Mouse (Mus musculus) midbrain, embryonic 12.5 days (tissue): ENCODE results near the gene Pgam2. TPM values are rescaled to one million over a fixed set of nuclear protein-coding genes. Genes with fewer than 3 reads are reported as not detected.

Experiments used
- ATAC-seq: fragments of 200-750 bp; cut with Nextera tagmentation; 2 replicates; pipeline ENCODE4 v1.8.0; 2017; ENCODE audit warnings: low read depth, moderate TSS enrichment, moderate library complexity; ENCODE audit not compliant: low FRiP score
- H3K27ac ChIP-seq: fragments of 300-500 bp; sonication (generic); replicated peaks from 2 replicates; pipeline ENCODE4 v1.5.1; 2016; ENCODE audit warnings: mild to moderate bottlenecking
- H3K27me3 ChIP-seq: fragments of 300-500 bp; sonication (generic); 2 replicates; pipeline ENCODE4 v1.6.1; 2016; ENCODE audit warnings: mild to moderate bottlenecking
- H3K36me3 ChIP-seq: fragments of 300-500 bp; sonication (generic); 2 replicates; pipeline ENCODE4 v1.6.1; 2016
- H3K4me1 ChIP-seq: fragments of 300-500 bp; sonication (generic); 2 replicates; pipeline ENCODE4 v1.6.1; 2016
- H3K4me2 ChIP-seq: fragments of 300-500 bp; sonication (generic); replicated peaks from 2 replicates; pipeline ENCODE4 v1.6.1; 2016; ENCODE audit warnings: mild to moderate bottlenecking, moderate library complexity
- H3K4me3 ChIP-seq: fragments of 300-500 bp; sonication (generic); 2 replicates; pipeline ENCODE4 v1.5.1; 2016; ENCODE audit warnings: mild to moderate bottlenecking
- H3K9ac ChIP-seq: fragments of 300-500 bp; sonication (generic); replicated peaks from 2 replicates; pipeline ENCODE4 v1.6.1; 2016; ENCODE audit warnings: mild to moderate bottlenecking, moderate library complexity
- H3K9me3 ChIP-seq: fragments of 300-500 bp; sonication (generic); 2 replicates; pipeline ENCODE4 v1.6.1; 2016; ENCODE audit warnings: mild to moderate bottlenecking
- WGBS: fragments of 180-500 bp; shearing (Covaris S2); methylation state at CpG from one replicate; pipeline ENCODE4 v1.1.7; 2016; 5-methylcytosine and 5-hydroxymethylcytosine counted together
- polyA plus RNA-seq: library from polyadenylated mRNA; unstranded; fragments of >200 nt; fragmentation: Nextera tagmentation; extraction: Ambion mirVana; gene quantifications from 2 replicates; pipeline ENCODE4 v1.2.1, GENCODE M21; 2016

The Pgam2 gene
- polyA plus RNA-seq, 1 experiment from 2014 or later, result 5.5 TPM

- no peak for ATAC-seq
Measured at GRCm38 (mm10) chr11:5789071-5789753, 14.3 kb downstream of the Pgam2 start.

DNA sequence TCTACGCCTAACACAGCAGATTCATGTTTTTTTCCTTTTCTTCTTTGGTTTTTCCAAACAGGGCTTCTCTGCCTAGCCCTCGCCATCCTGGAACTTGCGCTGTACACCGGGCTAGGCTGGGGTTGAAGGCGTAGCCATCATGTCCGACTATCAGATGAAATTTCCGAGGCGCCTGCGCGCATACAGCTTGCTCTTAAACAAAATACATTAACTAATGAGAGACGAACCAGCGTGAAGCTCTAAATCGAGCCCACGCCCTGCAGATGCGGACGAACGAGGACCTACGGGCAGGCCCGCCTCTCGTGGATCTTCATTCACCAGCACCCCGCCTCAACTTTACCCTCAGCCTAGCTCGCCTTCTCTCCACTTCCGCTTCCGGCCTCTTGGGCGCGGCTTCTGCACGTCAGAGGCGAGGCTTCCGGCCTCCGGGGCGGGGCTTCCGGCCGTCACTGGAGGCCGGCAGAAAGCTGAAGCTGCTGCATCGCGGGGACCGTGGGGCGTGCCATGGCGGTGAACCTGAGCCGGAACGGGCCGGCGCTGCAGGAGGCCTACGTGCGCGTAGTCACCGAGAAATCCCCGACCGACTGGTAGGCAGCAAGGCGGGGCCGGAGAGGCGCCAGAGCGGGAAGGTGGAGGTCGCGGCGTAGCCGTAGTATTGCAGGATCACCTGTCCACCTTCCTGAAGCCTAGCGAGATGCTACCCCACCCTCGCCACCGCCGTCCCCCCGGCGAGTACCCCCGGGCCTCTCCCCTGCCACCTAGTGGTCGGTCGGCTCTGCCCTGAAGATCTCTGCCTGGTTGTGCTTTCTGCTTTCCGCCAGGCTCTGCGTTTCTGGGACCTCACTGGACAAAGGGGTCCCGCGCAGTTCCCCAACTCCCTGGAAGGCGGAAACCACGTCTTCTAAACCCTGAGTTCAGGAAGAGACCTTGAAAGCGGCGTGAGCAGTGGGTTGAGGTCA is 15.2 kb downstream of the Pgam2 start, which contains the start of gene Dbnl:
TSS of gene Dbnl (plus strand) at position 433 of the 959 bp plus-strand sequence.
- Histone ChIP-seq H3K4me2 (peak within 1 kb of the TSS; percentile 66), H3K9ac (peak within 1 kb of the TSS; percentile 88), H3K27me3 (no peaks in the 10 kb centered on the region), H3K27ac (peak within 1 kb of the TSS; percentile 90), H3K36me3 (peaks cover 24% of the 10 kb centered on the region), H3K9me3 (no peaks in the 10 kb centered on the region), H3K4me3 (peak within 1 kb of the TSS; percentile 91), H3K4me1 (peaks cover 24% of the 10 kb centered on the region)
- under 1% methylated on average over 74 of the region's 74 CpGs for WGBS
- ATAC-seq, result peak; percentile 95

More at GRCm38 (mm10) chr11:5789071-5789753, 14.3 kb downstream of the Pgam2 start:
- H3K4me3 ChIP-seq, result peak overlapping the region; percentile 91
- H3K27ac ChIP-seq, result peak overlapping the region; percentile 90
- 70% methylated on average over 6 of the region's 6 CpGs for WGBS
- peaks cover 24% of the 10 kb centered on the region for H3K4me1 ChIP-seq
- no peaks in the 10 kb centered on the region for H3K9me3 ChIP-seq
- H3K36me3 ChIP-seq, result peaks cover 33% of the 10 kb centered on the region
- peak overlapping the region; percentile 88 for H3K9ac ChIP-seq
- H3K4me2 ChIP-seq, result peak overlapping the region; percentile 66
- no peaks in the 10 kb centered on the region for H3K27me3 ChIP-seq

DNA sequence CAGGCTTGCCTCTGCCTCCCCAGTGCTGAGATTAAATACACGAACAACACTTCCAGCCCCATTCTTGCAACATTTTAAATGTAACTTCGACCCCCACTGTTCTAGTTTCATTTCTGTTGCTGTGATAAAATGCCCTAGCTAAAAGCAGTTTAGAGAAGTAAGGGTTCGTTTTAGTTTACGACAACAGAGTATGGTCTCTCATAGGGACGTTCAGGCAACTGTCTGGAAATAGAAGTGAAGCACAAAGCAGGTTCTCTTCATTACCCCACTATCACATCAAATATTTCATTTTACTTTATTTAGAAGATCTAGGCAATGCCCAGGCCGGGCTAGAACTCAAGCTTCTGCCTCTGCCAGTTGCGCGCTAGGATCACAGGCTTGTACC is 15.9 kb downstream of the Pgam2 start:
- H3K4me1 ChIP-seq, result peaks cover 24% of the 10 kb centered on the region
- peak overlapping the region; percentile 90; the same call in 1 of the 2 replicates for H3K27ac ChIP-seq
- no peaks in the 10 kb centered on the region for H3K9me3 ChIP-seq
- peak overlapping the region; percentile 88 for H3K9ac ChIP-seq
- ATAC-seq, result no peak
- WGBS, result 43% methylated on average over 8 of the region's 8 CpGs
- peak overlapping the region; percentile 91 for H3K4me3 ChIP-seq
- H3K4me2 ChIP-seq, result peak overlapping the region; percentile 66
- H3K27me3 ChIP-seq, result no peaks in the 10 kb centered on the region
- peaks cover 19% of the 10 kb centered on the region for H3K36me3 ChIP-seq

DNA sequence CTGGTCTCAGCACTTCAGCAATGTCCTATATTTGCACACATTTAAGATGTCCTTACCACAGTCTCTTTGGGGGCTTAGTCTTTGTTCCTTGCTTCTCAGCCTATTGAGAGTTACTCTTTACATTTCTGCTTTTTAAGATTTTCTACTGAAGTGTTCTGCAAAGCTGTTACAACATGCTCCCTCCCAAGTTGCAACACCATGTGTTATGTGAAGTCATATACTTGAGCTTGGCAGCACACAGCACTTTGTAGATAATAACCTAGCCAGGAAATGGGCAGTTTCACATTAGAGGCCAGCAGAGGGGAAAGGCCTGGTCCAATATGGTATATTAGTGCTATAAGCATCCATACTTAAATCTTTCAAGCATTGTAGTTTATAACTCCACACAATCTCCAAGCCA is 17.8 kb downstream of the Pgam2 start:
- Histone ChIP-seq H3K9ac (no peak overlapping the region), H3K4me2 (no peak overlapping the region), H3K36me3 (peaks cover 2% of the 10 kb centered on the region; the same call in 1 of the 2 replicates), H3K27me3 (no peaks in the 10 kb centered on the region), H3K4me3 (no peak overlapping the region), H3K27ac (no peak overlapping the region), H3K9me3 (no peaks in the 10 kb centered on the region), H3K4me1 (peaks cover 24% of the 10 kb centered on the region)
- no peak for ATAC-seq

- no peak overlapping the region for H3K9ac ChIP-seq
- no peaks in the 10 kb centered on the region for H3K27me3 ChIP-seq
- H3K4me2 ChIP-seq, result no peak overlapping the region
- WGBS, result 74% methylated on average over 8 of the region's 8 CpGs
- no peak overlapping the region for H3K27ac ChIP-seq
- no peak for ATAC-seq
- H3K4me1 ChIP-seq, result peaks cover 4% of the 10 kb centered on the region
- H3K4me3 ChIP-seq, result no peak overlapping the region
- H3K36me3 ChIP-seq, result peaks cover 5% of the 10 kb centered on the region; the same call in 1 of the 2 replicates
- H3K9me3 ChIP-seq, result no peaks in the 10 kb centered on the region
Measured at GRCm38 (mm10) chr11:5782199-5782944, 21.2 kb downstream of the Pgam2 start.

DNA sequence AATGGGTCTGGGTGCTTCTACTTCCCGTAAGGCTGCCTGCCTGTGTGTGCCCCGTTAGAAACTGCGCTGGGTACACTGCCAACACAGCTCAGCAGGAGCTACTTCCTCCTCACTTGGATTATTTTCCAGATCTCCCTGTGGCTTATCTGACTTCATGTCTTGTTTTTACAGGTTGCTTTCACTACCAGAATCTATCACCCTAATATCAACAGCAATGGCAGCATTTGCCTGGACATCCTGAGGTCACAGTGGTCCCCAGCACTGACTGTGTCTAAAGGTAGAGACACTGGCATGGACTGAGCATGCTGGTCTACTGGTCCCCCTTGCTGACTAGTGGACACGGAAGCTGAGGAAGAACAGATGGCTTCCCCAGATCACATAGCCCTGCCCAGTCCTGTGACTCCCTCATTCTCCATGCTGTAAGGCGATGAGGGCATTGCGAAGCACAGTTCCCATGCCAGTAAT is 23.5 kb downstream of the Pgam2 start:
- Histone ChIP-seq H3K27ac (no peak overlapping the region), H3K9ac (no peak overlapping the region), H3K36me3 (peaks cover 5% of the 10 kb centered on the region; the same call in 1 of the 2 replicates), H3K4me3 (no peak overlapping the region), H3K4me1 (no peaks in the 10 kb centered on the region), H3K9me3 (no peaks in the 10 kb centered on the region), H3K4me2 (no peak overlapping the region), H3K27me3 (no peaks in the 10 kb centered on the region)
- WGBS, result 93% methylated on average over 6 of the region's 6 CpGs
- no peak for ATAC-seq

GRCm38 (mm10) chr11:5778481-5778880 is 25.1 kb downstream of the Pgam2 start:
- WGBS, result 70% methylated on average over 2 of the region's 2 CpGs
- no peak for ATAC-seq
- H3K27ac ChIP-seq, result no peak overlapping the region

DNA sequence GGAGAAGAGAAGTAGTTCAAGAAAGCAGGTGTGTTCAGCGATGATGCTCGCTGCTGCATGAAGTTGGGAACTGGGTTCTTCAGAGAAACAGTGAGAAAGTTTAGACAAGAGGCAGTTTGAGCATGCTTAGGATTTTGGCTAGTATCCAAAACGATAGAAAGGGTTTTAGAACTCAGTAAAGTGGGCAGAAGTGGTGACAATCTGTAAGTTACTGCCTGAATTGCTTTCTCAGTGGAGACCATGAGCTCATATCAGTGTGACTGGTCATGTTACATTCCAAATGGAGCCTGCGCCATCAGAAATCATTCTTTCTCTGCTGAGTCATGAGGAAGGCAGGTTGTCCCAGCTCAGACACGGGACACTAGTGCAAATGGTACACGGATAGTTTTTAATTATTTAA is 37.5 kb downstream of the Pgam2 start:
- no peak overlapping the region for H3K9ac ChIP-seq
- ATAC-seq, result no peak
- H3K9me3 ChIP-seq, result no peaks in the 10 kb centered on the region
- H3K4me2 ChIP-seq, result no peak overlapping the region
- peaks cover 6% of the 10 kb centered on the region for H3K4me1 ChIP-seq
- WGBS, result 90% methylated on average over 6 of the region's 6 CpGs
- no peak overlapping the region for H3K4me3 ChIP-seq
- no peaks in the 10 kb centered on the region for H3K27me3 ChIP-seq
- no peak overlapping the region for H3K27ac ChIP-seq
- peaks cover 11% of the 10 kb centered on the region for H3K36me3 ChIP-seq

More at GRCm38 (mm10) chr11:5778481-5778880, 25.1 kb downstream of the Pgam2 start:
- no peak overlapping the region for H3K4me3 ChIP-seq
- H3K4me2 ChIP-seq, result no peak overlapping the region
- no peak overlapping the region for H3K9ac ChIP-seq
- H3K4me1 ChIP-seq, result no peaks in the 10 kb centered on the region
- H3K36me3 ChIP-seq, result peaks cover 5% of the 10 kb centered on the region; the same call in 1 of the 2 replicates
- no peaks in the 10 kb centered on the region for H3K27me3 ChIP-seq
- H3K9me3 ChIP-seq, result no peaks in the 10 kb centered on the region

GRCm38 (mm10) chr11:5762633-5762982 is 40.9 kb downstream of the Pgam2 start:
- Histone ChIP-seq H3K9ac (no peak overlapping the region; the same call in 1 of the 2 replicates), H3K4me2 (peak overlapping the region; percentile 83), H3K27me3 (no peaks in the 10 kb centered on the region), H3K9me3 (no peaks in the 10 kb centered on the region), H3K4me1 (peaks cover 13% of the 10 kb centered on the region), H3K27ac (peak overlapping the region; percentile 93), H3K4me3 (peak overlapping the region; percentile 75), H3K36me3 (no peaks in the 10 kb centered on the region)
- ATAC-seq, result peak; percentile 69
- 14% methylated on average over 6 of the region's 6 CpGs for WGBS

- under 1% methylated on average over 68 of the region's 68 CpGs for WGBS
- peaks cover 13% of the 10 kb centered on the region for H3K4me1 ChIP-seq
- H3K9me3 ChIP-seq, result no peaks in the 10 kb centered on the region
Measured at GRCm38 (mm10) chr11:5761820-5762632, 41.5 kb downstream of the Pgam2 start, which contains the start of gene Urgcp. Gene Urgcp (minus strand): TSS chr11:5762376.

GRCm38 (mm10) chr11:5753755-5754154 is 49.8 kb downstream of the Pgam2 start:
- ATAC-seq, result no peak
- peaks cover 8% of the 10 kb centered on the region; the same call in 1 of the 2 replicates for H3K9me3 ChIP-seq
- H3K9ac ChIP-seq, result no peak overlapping the region
- H3K27me3 ChIP-seq, result no peaks in the 10 kb centered on the region
- H3K27ac ChIP-seq, result no peak overlapping the region
- no peaks in the 10 kb centered on the region for H3K4me1 ChIP-seq
- 88% methylated on average over 2 of the region's 2 CpGs for WGBS
- H3K4me2 ChIP-seq, result no peak overlapping the region
- 0 out of 2 replicates have a peak, but pooled peaks cover 5% of the 10 kb centered on the region for H3K36me3 ChIP-seq
- H3K4me3 ChIP-seq, result no peak overlapping the region

More at GRCm38 (mm10) chr11:5761820-5762632, 41.5 kb downstream of the Pgam2 start, which contains the start of gene Urgcp:
- Histone ChIP-seq H3K27me3 (no peaks in the 10 kb centered on the region), H3K9ac (peak within 1 kb of the TSS; percentile 92), H3K4me2 (peak within 1 kb of the TSS; percentile 83), H3K36me3 (no peaks in the 10 kb centered on the region), H3K4me3 (peak within 1 kb of the TSS; percentile 75), H3K27ac (peak within 1 kb of the TSS; percentile 93)
- ATAC-seq, result peak; percentile 98
